Mouse (Mus musculus): ENCODE results near the gene Gm44596.
"Not testable (repeated sequence)": the region's sequence is repeated elsewhere in the genome, so short reads cannot be mapped to it uniquely, and the experiment has no call there.

Gm44596 gene

DNA sequence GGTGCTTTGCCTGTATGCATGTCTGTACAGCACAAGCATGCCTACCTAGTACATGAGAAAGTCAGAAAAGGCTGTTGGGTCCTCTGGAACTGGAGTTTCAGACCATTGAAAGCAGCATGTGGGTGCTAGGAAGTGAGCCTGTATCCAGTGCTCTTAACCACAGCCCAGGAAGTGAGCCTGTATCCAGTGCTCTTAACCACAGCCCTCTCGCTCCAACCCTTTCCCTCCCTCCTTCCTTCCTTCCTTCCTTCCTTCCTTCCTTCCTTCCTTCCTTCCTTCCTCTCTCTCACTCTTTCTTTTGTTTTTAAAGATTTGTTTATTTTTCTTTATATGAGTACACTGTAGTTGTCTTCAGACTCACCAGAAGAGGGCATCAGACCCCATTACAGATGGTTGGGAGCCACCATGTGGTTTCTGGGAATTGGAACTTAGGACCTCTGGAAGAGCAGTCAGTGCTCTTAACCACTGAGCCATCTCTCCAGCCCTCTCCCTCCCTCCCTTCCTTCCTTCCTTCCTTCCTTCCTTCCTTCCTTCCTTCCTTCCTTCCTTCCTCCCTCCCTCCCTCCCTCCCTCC lies 5.4 kb downstream of the Gm44596 start:
- ATAC-seq (ENCODE audit: low TSS enrichment), result not testable (repeated sequence)

DNA sequence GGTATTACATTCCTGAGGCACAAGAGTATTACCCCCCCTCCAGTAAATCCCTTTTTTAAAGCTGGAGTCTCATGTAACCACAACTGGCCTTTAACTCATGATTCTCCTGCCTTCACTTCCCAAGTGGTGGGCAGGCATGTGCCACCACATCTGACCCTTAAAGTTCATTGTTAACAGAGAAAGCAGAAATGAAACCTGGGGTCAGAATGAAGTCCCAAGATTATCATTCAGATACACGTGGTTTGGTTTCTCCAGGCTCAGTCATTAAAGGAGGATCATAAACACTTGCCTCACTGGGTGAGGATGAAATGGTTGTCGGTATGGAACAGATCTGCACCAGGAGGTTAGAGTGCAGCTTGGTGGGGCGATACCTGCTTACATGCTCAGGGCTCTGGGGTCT lies 6.0 kb downstream of the Gm44596 start:
- no peak for ATAC-seq (ENCODE audit: low TSS enrichment)

DNA sequence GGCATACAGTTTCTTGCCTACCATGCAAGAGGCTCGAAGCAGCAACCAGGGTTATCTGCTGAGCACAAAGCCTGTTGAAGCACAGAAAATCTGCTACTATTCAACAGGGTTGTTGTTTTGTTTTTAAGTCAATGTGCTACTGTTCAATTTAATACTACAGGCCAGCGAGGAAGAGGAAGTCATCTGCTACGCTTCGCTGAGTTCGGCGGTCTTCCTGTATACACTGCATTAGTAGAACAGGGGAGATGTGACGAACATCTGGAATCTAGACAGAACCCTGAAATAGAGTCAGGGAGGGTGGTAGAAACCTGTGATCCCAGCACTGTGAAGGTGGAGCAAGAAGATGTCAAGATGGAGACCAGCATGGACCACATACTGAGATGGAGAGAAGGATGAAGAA lies 8.4 kb downstream of the Gm44596 start:
- ATAC-seq (ENCODE audit: low TSS enrichment), result no peak

DNA sequence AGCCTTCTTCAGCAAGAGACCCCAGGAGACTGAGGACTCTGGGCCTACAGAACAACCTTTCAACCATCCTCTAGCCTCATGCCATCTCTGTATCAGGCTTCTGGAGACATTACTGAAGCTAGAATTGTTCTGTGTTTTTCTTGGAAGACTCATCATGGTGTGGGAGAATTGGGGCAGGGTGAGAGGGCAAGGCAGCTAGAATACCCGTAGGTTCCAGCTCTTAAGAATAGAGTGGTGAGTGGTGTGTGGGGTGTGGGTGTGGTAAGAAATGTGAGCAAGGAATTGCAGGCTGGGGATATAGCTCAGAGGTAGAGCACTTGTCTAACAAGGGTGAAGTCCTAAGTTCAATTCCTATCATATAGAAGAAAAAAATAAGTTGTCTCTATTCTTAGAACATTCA lies 9.7 kb downstream of the Gm44596 start:
- ATAC-seq (ENCODE audit: low TSS enrichment), result no peak

DNA sequence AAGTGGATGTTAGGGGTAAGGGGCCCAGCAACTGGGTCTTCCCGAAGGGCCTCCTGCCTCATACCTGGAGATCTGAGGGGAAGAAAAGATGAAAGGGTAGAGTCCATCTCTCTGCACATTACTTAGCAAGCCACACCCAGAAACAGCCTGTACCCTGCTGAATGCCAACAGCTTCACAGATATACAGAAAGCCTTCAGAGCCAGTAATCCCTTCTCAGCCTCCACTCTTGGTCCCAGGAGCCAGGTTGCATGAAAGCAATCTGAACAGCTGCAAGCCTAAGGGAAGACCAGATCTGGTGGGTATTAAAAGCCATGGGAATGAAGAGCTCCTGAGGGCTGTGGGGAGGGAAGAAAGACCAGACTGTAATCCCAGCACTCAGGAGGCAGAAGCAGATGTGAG lies 13.9 kb downstream of the Gm44596 start:
- no peak for ATAC-seq (ENCODE audit: low TSS enrichment)

DNA sequence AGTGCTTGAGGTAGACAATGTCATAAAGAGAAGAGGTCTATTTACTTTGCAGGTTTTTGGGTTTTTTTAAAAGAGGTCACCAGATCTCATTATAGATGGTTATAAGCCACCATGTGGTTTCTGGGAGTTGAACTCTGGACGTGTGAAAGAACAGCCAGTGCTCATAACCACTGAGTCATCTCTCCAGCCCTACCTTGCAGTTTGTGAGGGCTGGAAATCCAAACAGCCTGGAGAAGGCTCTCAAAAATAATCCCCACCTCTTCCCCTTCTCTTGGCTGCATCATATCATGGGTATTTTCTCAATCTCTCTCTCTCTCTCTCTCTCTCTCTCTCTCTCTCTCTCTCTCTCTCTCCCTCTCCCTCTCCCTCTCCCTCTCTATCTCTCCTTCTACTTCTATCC lies 15.4 kb downstream of the Gm44596 start:
- ATAC-seq (ENCODE audit: low TSS enrichment), result no peak

DNA sequence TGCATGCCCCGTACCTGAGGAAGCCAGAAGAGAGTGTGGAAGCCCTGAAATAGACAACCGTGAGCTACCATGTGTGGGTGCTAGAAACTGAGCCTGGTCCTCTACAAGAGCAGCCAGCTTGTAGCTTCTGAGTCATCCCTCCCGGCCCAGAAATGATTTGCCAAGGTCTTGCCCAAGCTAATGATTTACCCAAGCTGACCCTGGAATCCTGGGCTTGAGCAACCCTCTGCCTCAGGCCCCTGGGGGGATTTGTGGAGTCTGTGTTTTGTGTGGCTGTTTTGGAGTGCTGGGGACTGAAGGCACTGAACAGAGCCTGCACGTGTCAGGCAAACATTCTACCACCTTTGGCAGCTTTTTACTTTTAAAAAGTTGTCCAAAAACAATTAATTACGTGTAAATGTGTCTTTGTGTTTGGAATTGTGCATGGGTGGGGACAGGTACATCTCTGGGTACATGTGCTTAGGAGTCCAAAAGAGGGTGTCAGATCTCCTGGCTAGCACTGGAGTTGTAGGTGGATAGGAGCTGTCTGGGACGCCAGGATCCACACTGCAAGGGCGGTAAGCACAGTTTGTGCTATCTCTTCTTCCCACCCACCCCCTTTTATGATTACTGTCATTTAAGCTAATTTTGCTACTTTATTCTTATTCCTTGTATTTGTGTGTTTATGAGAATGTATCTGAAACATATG lies 22.4 kb downstream of the Gm44596 start:
- no peak for ATAC-seq (ENCODE audit: low TSS enrichment)

DNA sequence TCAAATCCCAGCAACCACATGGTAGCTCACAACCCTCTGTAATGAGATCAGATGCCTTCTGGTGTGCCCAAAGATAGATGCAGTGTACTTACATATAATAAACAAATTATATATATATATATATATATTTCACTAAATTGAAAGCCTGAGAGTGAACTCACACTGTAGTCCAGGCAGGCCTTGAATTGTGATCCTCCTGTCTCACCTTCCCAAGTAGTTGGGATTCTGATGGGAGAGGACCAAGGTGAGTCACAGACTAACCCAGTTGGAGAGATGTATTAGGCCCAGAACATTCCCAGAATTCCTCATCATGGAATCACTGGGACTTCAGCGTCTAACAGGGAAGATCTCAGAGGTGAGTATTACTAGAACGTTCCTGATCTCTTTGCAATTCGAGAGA lies 23.7 kb downstream of the Gm44596 start, which contains the start of gene Nrip2:
Nrip2 (plus strand) TSS at position 301 of the 400 bp plus-strand sequence.
- no peak for ATAC-seq (ENCODE audit: low TSS enrichment)

DNA sequence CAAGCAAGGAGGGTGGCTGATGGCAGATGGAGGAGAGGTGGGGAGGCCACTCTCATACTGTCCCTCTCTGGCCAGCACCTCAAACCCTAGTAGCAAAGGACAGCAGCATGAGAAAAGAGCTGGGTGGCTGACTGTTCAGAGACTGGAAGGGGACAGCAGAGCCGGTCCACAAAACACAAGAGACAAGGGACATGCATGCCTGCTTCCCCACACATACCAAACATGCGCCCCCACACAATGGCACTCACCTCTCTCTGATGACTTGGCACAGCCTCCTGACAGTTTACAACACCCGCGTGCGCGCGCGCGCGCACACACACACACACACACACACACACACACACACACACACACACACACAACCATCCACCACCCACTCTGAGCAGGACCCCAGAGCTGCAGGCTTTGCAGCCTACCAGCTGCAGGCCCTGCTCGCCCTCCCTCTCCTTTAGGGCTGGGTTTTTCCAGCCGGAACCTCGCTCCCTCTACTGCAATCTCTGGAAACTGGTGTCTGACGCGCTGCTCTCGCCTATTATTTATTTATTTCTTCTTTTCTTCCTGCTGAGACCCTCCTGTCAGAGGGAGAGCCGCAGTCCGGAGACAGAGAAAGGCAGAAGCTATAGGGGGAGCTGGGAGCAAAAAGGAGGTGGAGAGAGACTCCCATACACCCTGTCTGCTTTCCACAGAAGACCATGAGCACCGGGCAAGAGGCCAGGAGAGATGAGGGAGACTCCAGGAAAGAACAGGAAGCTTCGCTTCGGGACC lies 24.3 kb downstream of the Gm44596 start:
- ATAC-seq (ENCODE audit: low TSS enrichment), result peak; percentile 75

DNA sequence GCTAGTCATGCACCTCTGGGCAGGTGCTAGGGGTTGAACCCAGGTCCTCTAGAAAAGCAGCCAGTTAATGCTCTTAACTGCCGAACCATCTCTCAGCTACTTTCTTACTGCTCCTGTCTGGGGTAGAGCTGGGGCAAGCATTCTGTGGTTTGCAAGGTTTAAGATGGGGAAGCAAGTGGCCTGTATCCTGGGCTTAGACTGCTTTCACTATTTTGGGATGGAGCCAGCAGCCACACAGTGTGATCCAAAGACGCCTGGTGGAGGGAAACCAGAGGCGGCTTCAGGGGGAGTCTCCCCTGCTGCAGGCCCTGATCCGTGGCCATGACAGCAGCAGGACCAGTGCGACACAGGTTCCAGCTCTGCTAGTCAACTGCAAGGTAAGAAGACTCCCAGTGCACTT lies 29.4 kb downstream of the Gm44596 start:
- ATAC-seq (ENCODE audit: low TSS enrichment), result no peak

DNA sequence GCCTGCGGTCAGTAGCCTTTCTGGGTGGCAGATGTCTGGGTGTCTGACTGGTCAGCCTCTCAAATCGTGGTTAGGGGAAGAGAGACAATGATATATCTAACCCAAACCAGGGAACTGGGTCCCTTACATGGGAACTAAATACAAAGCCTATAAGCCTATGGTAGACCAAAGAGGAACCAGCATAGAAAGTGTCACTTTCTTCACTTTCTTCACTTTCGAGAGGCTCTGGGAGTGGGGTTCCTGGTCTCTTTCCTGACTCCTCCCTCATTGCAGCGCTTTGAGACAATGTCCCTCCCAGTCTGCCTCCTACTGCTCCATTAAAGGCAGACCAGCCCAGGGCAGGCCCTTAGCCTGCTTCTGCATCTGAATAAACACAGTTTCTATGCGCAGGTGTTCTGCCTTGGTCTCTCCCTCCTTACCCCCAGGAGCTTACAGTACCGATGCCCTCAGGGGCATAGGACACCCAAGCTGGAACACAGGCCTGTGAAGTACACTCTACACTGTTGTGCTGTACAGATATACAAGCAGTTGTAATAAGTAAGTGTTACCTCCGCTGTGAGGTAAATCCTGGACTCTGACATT lies 33.3 kb downstream of the Gm44596 start:
- ATAC-seq (ENCODE audit: low TSS enrichment), result no peak

DNA sequence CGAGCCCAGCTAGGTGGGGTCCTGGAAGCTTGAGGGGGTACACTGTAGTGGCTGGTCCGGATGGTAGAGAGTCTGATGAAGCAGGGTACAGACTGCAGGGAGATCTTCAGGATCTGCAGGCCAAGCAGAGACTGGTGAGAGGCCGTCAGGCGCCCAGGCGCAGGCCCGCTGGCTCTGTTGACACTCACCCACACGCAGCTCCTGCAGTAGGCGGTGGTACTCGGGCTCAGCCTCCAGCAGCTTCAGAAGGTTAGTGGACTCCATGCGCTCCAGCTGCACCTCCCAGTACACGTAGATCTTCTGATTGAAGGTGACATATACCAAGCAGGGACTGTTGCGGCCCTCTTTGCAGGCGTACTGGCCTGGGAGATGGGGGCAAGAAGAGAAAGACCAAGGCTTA lies 35.0 kb downstream of the Gm44596 start:
- ATAC-seq (ENCODE audit: low TSS enrichment), result peak; percentile 77

DNA sequence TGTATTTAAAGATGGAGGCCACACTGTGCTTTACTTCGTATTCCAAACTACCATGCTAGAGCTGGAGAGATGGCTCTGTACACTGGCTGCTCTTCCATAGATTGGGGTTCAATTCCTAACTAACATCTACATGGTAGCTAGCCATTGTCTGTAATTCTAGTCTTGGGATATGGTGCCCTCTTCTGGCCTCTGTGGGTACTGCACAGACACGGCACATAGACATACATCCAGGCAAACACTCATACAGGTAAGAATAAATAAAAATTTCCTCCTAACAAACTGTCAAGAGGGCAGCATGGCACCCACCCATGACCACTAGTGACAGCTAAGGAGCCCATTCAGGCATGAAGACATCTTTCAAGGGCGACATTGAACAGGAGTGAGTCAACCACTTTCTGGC lies 35.8 kb downstream of the Gm44596 start:
- ATAC-seq (ENCODE audit: low TSS enrichment), result peak; percentile 73

DNA sequence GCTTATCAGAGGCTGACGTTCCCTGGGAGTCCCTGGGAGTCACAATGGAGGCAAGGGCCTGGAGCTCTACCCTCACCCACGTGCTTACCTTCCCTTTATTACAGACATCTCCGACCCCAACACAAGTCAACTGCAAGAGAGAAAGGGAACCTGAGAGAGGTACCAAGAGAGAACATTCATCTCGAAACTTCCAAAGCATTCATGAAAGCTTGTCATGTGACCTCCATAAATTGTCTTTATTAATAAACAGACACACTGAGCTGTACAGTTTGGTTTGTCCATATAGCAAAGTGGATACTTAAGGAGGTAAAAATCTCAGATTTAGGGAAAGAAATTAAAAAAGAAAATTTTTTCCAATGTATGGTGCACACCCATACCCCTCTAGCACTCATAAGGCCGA lies 40.9 kb downstream of the Gm44596 start:
- ATAC-seq (ENCODE audit: low TSS enrichment), result no peak

DNA sequence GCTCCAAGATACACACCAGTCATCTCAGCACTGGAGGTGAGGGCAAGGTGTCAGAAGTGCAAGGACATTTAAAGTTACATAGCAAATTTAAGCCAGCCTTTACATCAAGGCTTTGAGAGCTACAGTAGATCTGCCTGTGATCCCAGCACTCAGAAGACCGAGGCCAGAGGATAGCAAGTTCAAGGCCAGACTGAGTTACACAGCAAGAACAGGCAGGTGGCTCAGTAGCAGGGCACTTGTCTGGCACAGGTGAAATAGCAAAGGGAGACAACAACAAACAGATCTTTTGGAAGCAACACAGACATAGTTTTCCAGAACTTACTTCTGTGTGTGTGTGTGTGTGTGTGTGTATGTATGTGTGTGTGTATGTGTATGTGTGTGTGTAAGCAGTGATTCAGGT lies 42.8 kb downstream of the Gm44596 start:
- ATAC-seq (ENCODE audit: low TSS enrichment), result no peak

DNA sequence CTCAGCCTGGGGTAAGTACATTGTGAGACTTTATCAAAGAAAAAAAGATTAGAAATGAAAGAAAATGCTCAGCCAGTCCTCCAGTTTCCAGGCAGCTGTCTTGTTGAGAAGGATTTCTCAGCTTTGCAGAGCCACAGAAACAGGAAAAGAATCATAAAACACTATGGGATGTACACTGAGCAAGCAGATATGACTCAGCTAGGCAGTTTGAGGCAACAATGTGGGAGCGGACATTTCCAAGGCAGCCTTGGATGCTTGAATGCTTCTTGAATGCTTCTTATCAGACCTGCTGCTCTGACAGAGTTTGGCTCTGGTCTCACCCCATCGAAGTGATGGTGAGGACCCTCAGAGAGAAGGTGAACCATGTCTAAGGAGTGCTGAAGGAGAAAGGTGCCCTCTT lies 45.7 kb downstream of the Gm44596 start:
- ATAC-seq (ENCODE audit: low TSS enrichment), result peak; percentile 74

DNA sequence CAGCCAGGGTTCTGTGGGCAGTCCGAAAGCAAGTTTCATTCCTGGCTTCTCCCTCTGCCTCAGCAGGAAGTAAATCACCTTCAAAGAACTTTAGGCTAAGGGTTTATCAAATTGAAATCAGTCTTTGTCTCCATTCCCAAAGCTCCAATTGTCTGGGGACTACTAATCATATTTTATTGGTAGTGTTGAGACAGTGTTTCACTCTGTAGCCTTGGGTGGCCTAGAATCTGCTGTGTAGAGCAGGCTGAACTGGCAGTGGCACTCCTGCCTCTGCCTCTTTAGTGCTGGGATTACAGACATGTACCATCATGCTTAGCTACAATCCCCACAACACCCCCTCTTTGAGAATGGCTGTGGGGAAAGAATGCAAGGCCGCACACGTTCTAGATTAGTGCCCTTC lies 46.2 kb downstream of the Gm44596 start:
- no peak for ATAC-seq (ENCODE audit: low TSS enrichment)

DNA sequence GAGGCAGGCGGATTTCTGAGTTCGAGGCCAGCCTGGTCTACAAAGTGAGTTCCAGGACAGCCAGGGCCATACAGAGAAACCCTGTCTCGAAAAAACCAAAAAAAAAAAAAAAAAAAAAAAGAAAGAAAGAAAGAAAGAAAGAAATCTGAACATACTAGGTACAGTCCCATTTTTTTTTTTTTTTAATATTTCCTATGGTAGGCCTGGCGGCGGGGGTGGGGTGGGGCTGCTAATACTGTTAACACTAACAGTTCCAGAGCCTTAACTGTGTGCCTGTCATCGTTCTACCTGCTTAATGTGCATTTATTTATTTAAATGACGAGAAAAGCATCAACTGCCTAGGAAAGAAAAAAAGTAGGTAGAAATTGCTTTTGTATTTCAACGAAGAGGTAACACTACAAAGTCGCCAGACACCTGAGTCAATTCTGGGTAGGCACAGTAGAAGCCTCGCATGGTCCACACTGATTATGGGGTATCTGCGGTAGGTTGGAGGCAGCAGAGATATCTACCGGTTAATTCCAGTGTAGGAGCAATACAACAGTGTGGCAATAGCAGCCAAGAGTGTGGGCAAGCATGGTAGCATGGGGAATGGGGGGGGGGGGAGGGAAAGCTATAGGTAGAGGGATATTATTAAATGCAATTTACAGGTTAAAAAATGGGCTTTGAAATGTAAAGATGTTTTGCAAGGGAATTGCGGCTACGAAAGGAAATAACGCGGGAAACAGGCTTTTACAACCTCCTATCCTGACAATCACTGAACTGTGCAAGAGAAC lies 48.4 kb downstream of the Gm44596 start:
- ATAC-seq (ENCODE audit: low TSS enrichment), result no peak

DNA sequence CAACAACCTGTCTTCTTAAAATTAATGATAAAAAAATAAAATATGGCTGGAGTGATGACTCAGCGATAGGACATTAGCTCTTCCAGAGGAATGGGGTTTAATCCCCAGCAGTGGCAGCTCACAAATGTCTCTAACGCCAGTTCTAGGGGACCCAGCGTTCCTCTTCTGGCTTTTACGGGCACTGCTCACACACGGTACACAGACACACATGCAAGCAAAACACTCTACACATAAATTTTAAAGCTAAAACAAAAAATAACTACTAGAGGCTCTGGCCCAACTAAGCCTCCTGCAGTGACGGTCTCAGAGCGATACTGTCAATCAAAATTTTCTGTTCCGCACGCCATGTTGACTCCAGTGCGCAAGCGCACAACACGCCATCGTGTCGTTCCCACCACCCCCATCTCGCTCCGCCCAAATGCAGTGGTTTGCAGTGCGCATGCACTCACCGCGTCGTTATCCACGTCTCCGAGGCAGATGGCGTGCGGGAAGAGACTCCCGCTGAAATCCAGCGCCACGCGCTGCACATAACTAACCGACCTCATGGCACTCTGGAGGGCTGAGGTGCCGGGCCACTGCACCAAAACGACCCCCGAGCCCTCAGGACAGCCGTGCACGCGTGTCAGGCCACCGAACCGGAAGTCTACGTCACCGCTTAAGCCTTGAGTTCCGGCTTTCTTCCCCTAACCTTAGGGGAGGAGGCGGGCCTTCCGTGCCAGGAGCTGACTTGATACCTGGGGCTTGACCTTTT lies 49.1 kb downstream of the Gm44596 start, which contains the start of gene Itfg2:
Itfg2 (minus strand) TSS at position 663 of the 751 bp plus-strand sequence.
- ATAC-seq (ENCODE audit: low TSS enrichment), result peak; percentile 88

DNA sequence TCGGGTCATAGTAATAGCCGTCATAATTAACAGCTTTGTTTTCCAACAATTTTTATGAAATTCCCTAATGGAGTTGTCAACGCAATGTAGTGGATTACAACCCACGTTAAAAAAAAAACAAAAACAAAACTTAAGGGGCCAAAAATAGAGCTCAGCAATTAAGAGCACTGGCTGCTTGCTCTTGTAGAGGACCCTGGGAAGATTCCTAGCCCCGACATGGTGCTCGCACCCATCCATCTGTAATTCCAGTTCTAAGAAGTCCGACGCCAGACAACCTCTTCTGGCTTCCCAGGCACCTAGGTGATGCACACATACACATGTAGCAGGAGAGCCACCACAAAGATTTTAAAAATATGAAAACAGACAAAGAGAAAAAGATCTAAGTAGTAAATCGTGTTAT lies 49.7 kb downstream of the Gm44596 start:
- ATAC-seq (ENCODE audit: low TSS enrichment), result no peak

DNA sequence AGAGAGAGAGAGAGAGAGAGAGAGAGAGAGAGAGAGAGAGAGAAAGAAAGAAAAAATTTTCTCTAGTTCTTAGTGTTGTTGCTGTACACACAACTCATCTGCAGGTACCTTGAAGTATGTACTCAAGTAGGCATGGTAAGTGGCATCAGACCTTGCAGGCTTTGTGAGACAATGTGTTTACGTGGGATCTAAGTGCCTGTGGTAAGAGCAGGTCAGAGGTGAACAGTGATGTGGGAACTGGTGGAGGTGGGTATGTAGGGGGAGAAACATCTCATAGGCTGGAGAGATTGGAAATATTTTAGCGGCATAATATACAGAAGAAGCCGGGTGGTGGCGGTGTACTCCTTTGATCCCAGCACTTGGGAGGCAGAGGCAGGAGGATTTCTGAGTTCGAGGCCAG lies 52.3 kb downstream of the Gm44596 start:
- no peak for ATAC-seq (ENCODE audit: low TSS enrichment)
